Comparison of ENCODE assay signal across 22 mouse cellular contexts in genomic region chr2:92014248-92014647, GRCm38 (mm10).
"Had no signal": no experiment of that assay in that cellular context is flagged by ENCODE, and none has a peak within 500 bp of the region (broad histone marks: within the 10 kb centered on the region; RNA-seq: fewer than 3 reads in every experiment).

No protein-coding gene starts in this region.

- H3K4me1 ChIP-seq: midbrain, embryonic 15.5 days had no signal

- H3K9me3 ChIP-seq: lung, embryonic 15.5 days; megakaryocyte, embryonic 14.5 days; midbrain, embryonic 13.5 days; midbrain, embryonic 15.5 days; neural tube, embryonic 13.5 days; neural tube, embryonic 15.5 days had no signal

- H3K36me3 ChIP-seq: lung, embryonic 15.5 days; midbrain, embryonic 13.5 days; midbrain, embryonic 15.5 days; neural tube, embryonic 13.5 days; neural tube, embryonic 15.5 days had no signal

- DNase-seq: liver, postnatal 0 days; lung, adult 2 months; lung, postnatal 14 days; lung, postnatal 36 days; retina, postnatal 1 day; right cerebral cortex, adult 18-20 months; right cerebral cortex, postnatal 25 days; right cerebral cortex, postnatal 4 days; spleen, adult 18-20 months; thymus, adult 18-20 months; thymus, postnatal 14 days; thymus, postnatal 36 days had no signal

- ATAC-seq: liver, postnatal 0 days; lung, postnatal 0 days; midbrain, embryonic 13.5 days; midbrain, embryonic 15.5 days had no signal

- H3K27ac ChIP-seq: macrophage; midbrain, embryonic 13.5 days; midbrain, embryonic 15.5 days; neural tube, embryonic 13.5 days; neural tube, embryonic 15.5 days had no signal

- H3K27me3 ChIP-seq: lung, embryonic 15.5 days had no signal

- H3K9ac ChIP-seq: liver, postnatal 0 days; lung, embryonic 15.5 days; midbrain, embryonic 13.5 days; midbrain, embryonic 15.5 days; neural tube, embryonic 13.5 days; neural tube, embryonic 15.5 days had no signal

- H3K4me2 ChIP-seq: lung, embryonic 15.5 days; midbrain, embryonic 11.5 days; midbrain, embryonic 13.5 days; midbrain, embryonic 15.5 days; neural tube, embryonic 13.5 days; neural tube, embryonic 15.5 days had no signal

- H3K4me3 ChIP-seq: lung, embryonic 15.5 days; megakaryocyte, embryonic 14.5 days; midbrain, embryonic 13.5 days; midbrain, embryonic 15.5 days; myocyte; neural tube, embryonic 13.5 days; neural tube, embryonic 15.5 days had no signal
